Mouse (Mus musculus) limb, embryonic 11.5 days (tissue): ENCODE results near the gene 6330409D20Rik. TPM values are rescaled to one million over a fixed set of nuclear protein-coding genes. Genes with fewer than 3 reads are reported as not detected.

ENCODE experiments used
- ATAC-seq: fragments of 200-750 bp; cut with Nextera tagmentation; 2 replicates; pipeline ENCODE4 v1.8.0; 2017; ENCODE audit warnings: low read depth; ENCODE audit not compliant: insufficient number of reproducible peaks, low FRiP score, low TSS enrichment
- DNase-seq: peaks from one replicate; pipeline ENCODE4 v3.0.0-alpha.2; 2015; ENCODE audit warnings: low spot score
- H3K27ac ChIP-seq: fragments of 300-500 bp; sonication (generic); replicated peaks from 2 replicates; pipeline ENCODE4 v1.5.1; 2014; ENCODE audit warnings: low read depth, mild to moderate bottlenecking, low read length
- H3K27me3 ChIP-seq: fragments of 300-500 bp; sonication (generic); 2 replicates; pipeline ENCODE4 v1.6.1; 2014; ENCODE audit warnings: mild to moderate bottlenecking, low read length, mixed read lengths; ENCODE audit not compliant: control insufficient read depth, insufficient read depth
- H3K36me3 ChIP-seq: fragments of 300-500 bp; sonication (generic); 2 replicates; pipeline ENCODE4 v1.6.1; 2014; ENCODE audit warnings: mild to moderate bottlenecking, low read length, moderate library complexity, mixed read lengths; ENCODE audit not compliant: control insufficient read depth, insufficient read depth
- H3K4me1 ChIP-seq: fragments of 300-500 bp; sonication (generic); 2 replicates; pipeline ENCODE4 v1.6.1; 2014; ENCODE audit warnings: low read length, mixed read lengths; ENCODE audit not compliant: control insufficient read depth, insufficient read depth
- H3K4me2 ChIP-seq: fragments of 300-500 bp; sonication (generic); 2 replicates; pipeline ENCODE4 v1.6.1; 2014; ENCODE audit warnings: low read depth, mild to moderate bottlenecking, moderate library complexity; ENCODE audit not compliant: severe bottlenecking
- H3K4me3 ChIP-seq: fragments of 300-500 bp; sonication (generic); 2 replicates; pipeline ENCODE4 v1.5.1; 2014; ENCODE audit warnings: low read depth, low read length
- H3K9ac ChIP-seq: fragments of 300-500 bp; sonication (generic); 2 replicates; pipeline ENCODE4 v1.6.1; 2014; ENCODE audit warnings: mild to moderate bottlenecking, low read length
- H3K9me3 ChIP-seq: fragments of 300-500 bp; sonication (generic); 2 replicates; pipeline ENCODE4 v1.6.1; 2016; ENCODE audit warnings: low read length; ENCODE audit not compliant: control insufficient read depth
- WGBS: fragments of 180-500 bp; shearing (Covaris S2); extraction: QIAGEN DNeasy Blood & Tissue Kit; methylation state at CpG from one replicate; pipeline ENCODE4 v1.1.7; 2014; 5-methylcytosine and 5-hydroxymethylcytosine counted together
- polyA plus RNA-seq: library from polyadenylated mRNA; unstranded; fragments of >200 nt; fragmentation: Nextera tagmentation; extraction: Ambion mirVana; gene quantifications from 2 replicates; pipeline ENCODE4 v1.2.1, GENCODE M21; 2014

The 6330409D20Rik gene
- polyA plus RNA-seq, 1 experiment from 2014 or later, result 0.13 TPM

DNA sequence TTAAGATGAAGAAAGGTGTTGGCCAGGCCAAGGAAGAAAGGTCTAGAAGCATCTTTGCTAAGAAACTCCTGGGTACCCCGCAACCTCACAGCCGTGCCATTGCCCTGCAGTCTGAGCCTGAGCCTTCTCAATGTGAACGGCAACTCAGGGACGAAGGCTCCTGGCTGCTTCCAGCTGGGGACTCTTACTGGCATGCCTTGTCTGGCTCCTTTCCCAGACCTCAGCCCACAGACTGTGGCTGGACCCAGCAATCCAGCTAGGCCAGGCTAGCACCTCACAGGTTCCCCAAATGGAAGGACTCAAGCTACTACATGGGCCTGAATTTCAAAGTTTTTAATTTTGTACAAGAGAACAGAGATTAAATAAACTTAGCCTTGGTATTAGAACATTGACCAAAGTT, 21.0 kb upstream of the 6330409D20Rik start:
- H3K4me3 ChIP-seq, result no peak overlapping the region
- no peaks in the 10 kb centered on the region for H3K4me1 ChIP-seq
- WGBS, result 99% methylated on average over 4 of the region's 4 CpGs
- no peak overlapping the region for H3K4me2 ChIP-seq
- DNase-seq, result no peak
- H3K9ac ChIP-seq, result no peak overlapping the region
- no peaks in the 10 kb centered on the region for H3K9me3 ChIP-seq
- ATAC-seq, result no peak
- H3K27me3 ChIP-seq, result no peaks in the 10 kb centered on the region
- no peak overlapping the region for H3K27ac ChIP-seq
- peaks cover 7% of the 10 kb centered on the region; the same call in 1 of the 2 replicates for H3K36me3 ChIP-seq

- ATAC-seq, result no peak
- Histone ChIP-seq H3K9ac (no peak overlapping the region), H3K4me1 (no peaks in the 10 kb centered on the region), H3K9me3 (no peaks in the 10 kb centered on the region), H3K36me3 (peaks cover 7% of the 10 kb centered on the region; the same call in 1 of the 2 replicates), H3K4me3 (no peak overlapping the region), H3K27me3 (no peaks in the 10 kb centered on the region), H3K27ac (no peak overlapping the region), H3K4me2 (no peak overlapping the region)
- no peak for DNase-seq
- WGBS, result 88% methylated on average over 14 of the region's 14 CpGs
These were observed 20.5 kb upstream of the 6330409D20Rik start for GRCm38 (mm10) chr2:32761361-32761760.

- Histone ChIP-seq H3K4me2 (no peak overlapping the region), H3K27me3 (no peaks in the 10 kb centered on the region), H3K9ac (no peak overlapping the region), H3K27ac (no peak overlapping the region), H3K4me1 (no peaks in the 10 kb centered on the region), H3K9me3 (no peaks in the 10 kb centered on the region), H3K36me3 (peaks cover 7% of the 10 kb centered on the region; the same call in 1 of the 2 replicates), H3K4me3 (no peak overlapping the region)
- 88% methylated on average over 2 of the region's 2 CpGs for WGBS
- ATAC-seq (no peak), DNase-seq (no peak)
These were observed 18.2 kb upstream of the 6330409D20Rik start for GRCm38 (mm10) chr2:32759001-32759400.

GRCm38 (mm10) chr2:32758503-32758902, 17.7 kb upstream of the 6330409D20Rik start:
- H3K36me3 ChIP-seq, result peaks cover 7% of the 10 kb centered on the region; the same call in 1 of the 2 replicates
- H3K27ac ChIP-seq, result no peak overlapping the region
- H3K9ac ChIP-seq, result no peak overlapping the region
- H3K4me1 ChIP-seq, result no peaks in the 10 kb centered on the region
- H3K4me3 ChIP-seq, result no peak overlapping the region
- no peaks in the 10 kb centered on the region for H3K9me3 ChIP-seq
- no peaks in the 10 kb centered on the region for H3K27me3 ChIP-seq
- no peak for DNase-seq
- 62% methylated on average over 8 of the region's 8 CpGs for WGBS
- H3K4me2 ChIP-seq, result no peak overlapping the region
- ATAC-seq, result no peak

DNA sequence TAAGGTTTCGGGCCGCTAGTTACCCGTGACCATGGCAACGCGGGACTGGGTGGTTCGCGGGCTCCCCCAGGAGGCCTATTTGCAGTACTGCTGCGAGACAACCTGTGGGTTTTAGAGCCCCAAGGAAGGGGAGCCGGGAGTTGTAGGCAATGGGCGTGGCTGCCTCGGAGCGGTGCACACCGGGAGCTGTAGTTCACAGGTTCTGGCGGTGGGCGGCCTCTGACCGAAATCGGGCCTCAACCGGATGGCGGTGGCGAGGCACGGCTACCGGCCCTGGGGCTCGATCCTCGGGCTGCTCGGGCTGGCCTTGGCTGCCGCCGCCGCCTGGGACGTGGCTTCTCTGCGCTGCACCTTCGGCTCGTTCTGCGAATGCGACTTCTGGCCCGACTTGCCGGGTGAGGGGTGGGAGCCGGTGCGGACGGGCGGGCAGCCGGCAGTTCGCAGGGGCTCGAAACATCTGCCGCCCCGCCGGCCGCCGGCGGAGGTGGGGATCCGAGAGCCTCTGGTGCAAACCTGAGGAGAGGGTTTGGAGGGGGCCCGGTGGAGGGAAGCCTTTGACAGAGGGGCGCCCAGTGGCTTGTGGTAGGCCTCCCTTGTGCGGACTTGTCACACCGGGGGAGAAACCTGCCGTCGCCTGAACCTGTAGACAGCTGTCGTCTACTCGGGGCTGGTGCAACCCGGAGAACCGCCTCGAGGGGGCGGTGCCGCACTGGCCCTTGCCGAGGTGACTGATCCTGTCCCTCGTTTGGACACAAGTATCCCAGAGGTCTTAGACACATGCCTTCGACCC, 16.4 kb upstream of the 6330409D20Rik start, which contains the start of gene Tor2a:
Gene Tor2a, plus strand, starts transcription at position 179 of the 790 bp plus-strand sequence.
- Histone ChIP-seq H3K36me3 (peaks cover 7% of the 10 kb centered on the region; the same call in 1 of the 2 replicates), H3K9me3 (no peaks in the 10 kb centered on the region), H3K4me2 (peak within 1 kb of the TSS; percentile 44), H3K4me3 (peak within 1 kb of the TSS; percentile 56), H3K9ac (peak within 1 kb of the TSS; percentile 73), H3K4me1 (0 out of 2 replicates have a peak, but pooled peaks cover 4% of the 10 kb centered on the region), H3K27ac (0 out of 2 replicates have a peak within 1 kb of the TSS, but pooled peaks have one; percentile 23), H3K27me3 (no peaks in the 10 kb centered on the region)
- peak; percentile 98 for DNase-seq
- peak; percentile 90 for ATAC-seq
- WGBS, result under 1% methylated on average over 66 of the region's 66 CpGs

GRCm38 (mm10) chr2:32756674-32757055, 15.8 kb upstream of the 6330409D20Rik start:
- no peak for DNase-seq
- Histone ChIP-seq H3K27me3 (no peaks in the 10 kb centered on the region), H3K36me3 (peaks cover 5% of the 10 kb centered on the region; the same call in 1 of the 2 replicates), H3K4me2 (peak overlapping the region; percentile 44; the same call in 1 of the 2 replicates), H3K9ac (no peak overlapping the region), H3K4me1 (0 out of 2 replicates have a peak, but pooled peaks cover 4% of the 10 kb centered on the region), H3K4me3 (peak overlapping the region; percentile 56; the same call in 1 of the 2 replicates), H3K27ac (no peak overlapping the region), H3K9me3 (no peaks in the 10 kb centered on the region)
- peak; percentile 48 for ATAC-seq
- 38% methylated on average over 6 of the region's 6 CpGs for WGBS

- no peak for ATAC-seq
- Histone ChIP-seq H3K9ac (no peak overlapping the region), H3K9me3 (no peaks in the 10 kb centered on the region), H3K36me3 (no peaks in the 10 kb centered on the region), H3K4me1 (peaks cover 8% of the 10 kb centered on the region), H3K4me2 (peak overlapping the region; percentile 53; the same call in 1 of the 2 replicates), H3K4me3 (no peak overlapping the region), H3K27ac (no peak overlapping the region), H3K27me3 (no peaks in the 10 kb centered on the region)
- DNase-seq, result no peak
- 70% methylated on average over 10 of the region's 10 CpGs for WGBS
These were observed 11.4 kb upstream of the 6330409D20Rik start for GRCm38 (mm10) chr2:32752181-32752580.

GRCm38 (mm10) chr2:32751665-32752033, 10.8 kb upstream of the 6330409D20Rik start:
- no peaks in the 10 kb centered on the region for H3K36me3 ChIP-seq
- peak overlapping the region; percentile 8; the same call in 1 of the 2 replicates for H3K9ac ChIP-seq
- H3K4me3 ChIP-seq, result peak overlapping the region; percentile 33
- H3K27ac ChIP-seq, result peak overlapping the region; percentile 30; the same call in 1 of the 2 replicates
- peak overlapping the region; percentile 53 for H3K4me2 ChIP-seq
- H3K4me1 ChIP-seq, result peaks cover 8% of the 10 kb centered on the region
- DNase-seq (no peak), ATAC-seq (no peak)
- 18% methylated on average over 9 of the region's 10 CpGs for WGBS
- H3K9me3 ChIP-seq, result no peaks in the 10 kb centered on the region
- no peaks in the 10 kb centered on the region for H3K27me3 ChIP-seq
